Mouse (Mus musculus) spleen, adult 2 months (tissue): Measurements from ENCODE around the gene Akap5. TPM values are rescaled to one million over a fixed set of nuclear protein-coding genes. Genes with fewer than 3 reads are reported as not detected.
A peak's percentile ranks its signal among the peaks of the same experiment; 100 is the strongest.

ENCODE experiments used
- DNase-seq, 2 experiments: peaks; one replicate each; pipeline versions ENCODE4 v3.0.0 to v3.0.0-alpha.2; 2012 to 2021; ENCODE audit warnings: low spot score in 2 of 2, low read depth in 1 of 2
- H3K27ac ChIP-seq: fragments of 200-500 bp; 2 replicates; pipeline ENCODE4 v1.5.1; 2012; ENCODE audit warnings: low read length, inconsistent platforms; ENCODE audit not compliant: insufficient read depth
- H3K27me3 ChIP-seq: fragments of 200-500 bp; 2 replicates; pipeline ENCODE4 v1.6.1; 2012; ENCODE audit warnings: mild to moderate bottlenecking, moderate library complexity, low read length, inconsistent platforms; ENCODE audit not compliant: control insufficient read depth, insufficient read depth
- H3K36me3 ChIP-seq: fragments of 200-500 bp; 2 replicates; pipeline ENCODE4 v1.6.1; 2012; ENCODE audit warnings: mild to moderate bottlenecking, low read length, inconsistent platforms; ENCODE audit not compliant: control insufficient read depth, insufficient read depth
- H3K4me1 ChIP-seq: fragments of 200-500 bp; 2 replicates; pipeline ENCODE4 v1.6.1; 2011; ENCODE audit warnings: inconsistent platforms; ENCODE audit not compliant: control insufficient read depth, insufficient read depth, insufficient read length
- H3K4me3 ChIP-seq: fragments of 200-500 bp; 2 replicates; pipeline ENCODE4 v1.5.1; 2011; ENCODE audit warnings: mild to moderate bottlenecking, inconsistent platforms; ENCODE audit not compliant: insufficient read depth, insufficient read length; ENCODE audit errors: extremely low read depth
- CTCF ChIP-seq: fragments of 200-500 bp; IDR thresholded peaks from 2 replicates; pipeline ENCODE4 v1.5.1; 2011; ENCODE audit warnings: mild to moderate bottlenecking, inconsistent platforms; ENCODE audit not compliant: insufficient read depth, insufficient read length, insufficient replicate concordance; ENCODE audit errors: extremely low read depth
- POLR2A ChIP-seq: fragments of 200-500 bp; IDR thresholded peaks from 2 replicates; pipeline ENCODE4 v1.6.1; 2011; ENCODE audit warnings: low read depth, low read length, inconsistent platforms
- WGBS: fragments of 180-500 bp; shearing (Covaris S2); methylation state at CpG from one replicate; pipeline ENCODE4 v1.1.7; 2018; 5-methylcytosine and 5-hydroxymethylcytosine counted together
- polyA plus RNA-seq: library from polyadenylated mRNA; depleted of rRNA; stranded (reverse); fragments of >200 nt; gene quantifications from 2 replicates; pipeline ENCODE4 v1.2.3, GENCODE M21; 2012

Gene Akap5
- polyA plus RNA-seq, 1 experiment = 0.29 TPM

DNA sequence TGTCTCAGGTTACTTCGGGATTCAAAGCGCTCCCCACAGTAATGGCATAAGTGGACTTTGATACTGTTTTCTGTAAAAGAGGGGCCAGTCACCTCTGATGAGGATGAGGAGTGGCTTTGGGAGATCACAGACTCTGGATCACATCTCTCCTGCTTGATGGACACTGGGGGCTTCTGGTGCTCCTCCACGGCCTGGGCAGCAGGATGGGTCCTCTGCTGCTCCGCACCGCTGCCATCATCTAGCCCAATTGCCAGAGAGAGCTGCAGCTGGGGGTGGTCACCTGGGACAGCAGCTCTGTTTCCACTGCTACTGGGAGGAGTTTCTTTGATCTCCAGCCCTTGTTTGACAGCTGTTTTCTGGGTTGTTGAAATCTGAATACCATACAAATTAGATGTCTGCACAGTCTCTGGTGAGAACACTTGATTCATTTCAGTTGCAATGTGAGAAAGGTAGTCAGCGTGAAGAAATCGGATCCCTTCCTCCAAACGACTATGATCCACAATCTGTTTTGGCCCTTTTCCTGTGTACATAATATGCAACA is 25.1 kb downstream of the Akap5 start:
- Histone ChIP-seq H3K4me1 (no peaks in the 10 kb centered on the region), H3K36me3 (peaks cover 8% of the 10 kb centered on the region), H3K27me3 (no peaks in the 10 kb centered on the region), H3K4me3 (no peak overlapping the region), H3K27ac (no peak overlapping the region)
- WGBS = 67% methylated on average over 8 of the region's 8 CpGs
- DNase-seq = no peak
- TF ChIP-seq POLR2A = no peak
- no peak for TF ChIP-seq CTCF

DNA sequence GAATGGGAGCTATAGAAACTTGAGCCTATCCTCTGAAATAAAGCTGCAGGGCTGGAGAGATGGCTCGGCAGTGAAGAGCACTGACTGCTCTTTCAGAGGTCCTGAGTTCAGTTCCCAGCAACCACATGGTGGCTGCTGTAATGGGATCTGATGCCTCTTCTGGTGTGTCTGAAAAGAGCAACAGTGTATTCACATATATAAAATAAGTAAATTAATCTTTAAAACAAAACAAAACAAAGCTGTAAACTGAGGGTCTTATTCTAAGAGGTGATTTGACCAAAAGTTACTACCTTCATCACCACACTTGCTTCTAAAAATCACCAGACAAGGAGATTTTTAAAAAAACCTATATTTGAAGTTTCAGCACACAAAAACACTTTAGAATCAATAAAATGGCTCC is 36.2 kb downstream of the Akap5 start:
- DNase-seq = no peak
- Histone ChIP-seq H3K27me3 (no peaks in the 10 kb centered on the region), H3K27ac (no peak overlapping the region), H3K36me3 (no peaks in the 10 kb centered on the region), H3K4me3 (no peak overlapping the region), H3K4me1 (peaks cover 11% of the 10 kb centered on the region; the same call in 1 of the 2 replicates)
- 65% methylated on average over 1 of the region's 1 CpGs for WGBS
- no peak for TF ChIP-seq CTCF
- no peak for TF ChIP-seq POLR2A

DNA sequence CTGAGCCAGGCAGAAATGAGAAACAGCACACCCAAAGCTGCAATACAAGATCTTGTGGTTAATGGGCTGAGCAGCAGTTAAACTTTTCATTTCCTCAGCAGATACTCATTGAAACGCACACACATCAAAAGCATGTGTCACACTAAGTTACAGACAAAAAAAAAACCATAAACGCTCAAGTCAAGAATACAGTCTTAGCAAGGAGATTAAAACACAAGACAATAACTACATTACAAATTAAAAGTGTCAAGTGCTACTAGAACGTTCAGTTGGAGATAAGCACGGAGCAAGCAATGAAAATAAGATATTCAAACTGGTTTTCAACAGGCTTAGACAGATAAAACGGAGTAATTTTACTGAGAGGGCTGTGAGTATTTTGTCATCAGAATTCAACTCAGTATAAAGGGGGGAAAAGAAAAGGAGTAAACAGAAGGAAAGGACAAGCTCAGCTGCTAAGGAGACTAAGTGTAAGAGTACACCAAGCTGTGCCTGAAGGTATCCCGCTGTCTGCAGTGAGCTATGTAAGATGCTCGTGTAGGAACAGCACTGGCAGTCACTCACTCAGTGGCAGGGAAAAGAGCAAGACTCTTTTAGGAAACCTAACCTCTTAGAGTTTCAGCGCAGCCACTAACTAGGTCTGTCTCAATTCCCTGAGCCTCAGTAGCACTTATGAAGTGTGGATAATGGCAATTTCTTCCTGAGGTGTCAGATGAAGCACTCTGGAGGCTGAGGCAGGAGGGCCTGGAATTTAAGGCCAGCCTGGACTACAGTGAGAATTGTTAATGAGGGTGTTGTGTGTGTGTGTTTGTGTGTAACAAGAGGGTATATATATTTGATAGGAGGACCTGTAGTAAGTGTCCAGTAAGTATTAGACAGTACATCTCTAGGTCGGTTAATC is 37.0 kb downstream of the Akap5 start:
- H3K36me3 ChIP-seq = no peaks in the 10 kb centered on the region
- peaks cover 13% of the 10 kb centered on the region; the same call in 1 of the 2 replicates for H3K4me1 ChIP-seq
- DNase-seq = no peak
- no peak for TF ChIP-seq POLR2A
- no peak for TF ChIP-seq CTCF
- no peak overlapping the region; the same call in 1 of the 2 replicates for H3K4me3 ChIP-seq
- peak overlapping the region; percentile 78 for H3K27ac ChIP-seq
- no peaks in the 10 kb centered on the region for H3K27me3 ChIP-seq
- WGBS = 21% methylated on average over 9 of the region's 9 CpGs

DNA sequence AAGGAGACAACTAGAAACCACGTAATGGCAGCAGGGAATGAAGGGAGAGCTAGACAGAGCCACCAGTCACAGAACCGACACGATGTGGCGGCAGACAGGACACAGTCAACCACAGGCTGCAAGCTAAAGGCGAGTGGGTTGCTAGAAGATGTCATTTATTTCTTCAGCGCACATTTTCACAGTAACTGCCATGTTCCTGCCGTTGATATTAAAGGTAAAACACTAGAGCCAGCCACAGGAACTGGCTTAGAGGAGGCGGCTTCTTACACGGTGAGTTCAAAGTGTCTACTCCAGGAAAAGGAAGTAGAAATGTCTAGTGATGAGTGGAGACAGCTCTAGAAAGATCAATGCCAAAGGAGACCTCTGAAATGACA is 37.6 kb downstream of the Akap5 start:
- WGBS = 13% methylated on average over 9 of the region's 9 CpGs
- no peak for DNase-seq
- Histone ChIP-seq H3K36me3 (no peaks in the 10 kb centered on the region), H3K27me3 (no peaks in the 10 kb centered on the region), H3K27ac (peak overlapping the region; percentile 78), H3K4me3 (peak overlapping the region; percentile 27; the same call in 1 of the 2 replicates), H3K4me1 (peaks cover 18% of the 10 kb centered on the region; the same call in 1 of the 2 replicates)
- TF ChIP-seq CTCF (no peak), POLR2A (no peak)

DNA sequence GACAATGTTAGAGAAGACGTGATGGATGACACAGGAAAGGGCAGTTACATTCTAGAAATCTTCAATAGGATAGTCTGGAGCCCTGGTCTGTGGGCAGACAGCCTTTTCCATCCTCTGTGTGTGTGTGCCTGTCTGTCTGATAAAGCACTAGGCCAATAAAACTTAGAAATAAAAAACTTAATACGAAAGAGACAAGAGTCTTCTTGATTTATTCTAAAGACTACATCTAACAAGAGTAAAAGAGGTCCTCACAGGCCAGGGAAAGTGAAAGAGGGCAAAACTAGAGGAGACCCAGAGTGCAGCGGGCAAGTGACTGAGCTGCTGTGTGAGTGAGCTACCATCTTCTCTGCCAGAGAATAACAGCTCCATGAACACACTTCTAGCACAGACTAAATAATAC is 41.6 kb downstream of the Akap5 start:
- no peak for DNase-seq
- Histone ChIP-seq H3K27me3 (no peaks in the 10 kb centered on the region), H3K4me1 (peaks cover 25% of the 10 kb centered on the region; the same call in 1 of the 2 replicates), H3K36me3 (no peaks in the 10 kb centered on the region), H3K4me3 (no peak overlapping the region), H3K27ac (no peak overlapping the region; the same call in 1 of the 2 replicates)
- 60% methylated on average over 3 of the region's 3 CpGs for WGBS
- TF ChIP-seq CTCF = no peak
- TF ChIP-seq POLR2A = no peak

DNA sequence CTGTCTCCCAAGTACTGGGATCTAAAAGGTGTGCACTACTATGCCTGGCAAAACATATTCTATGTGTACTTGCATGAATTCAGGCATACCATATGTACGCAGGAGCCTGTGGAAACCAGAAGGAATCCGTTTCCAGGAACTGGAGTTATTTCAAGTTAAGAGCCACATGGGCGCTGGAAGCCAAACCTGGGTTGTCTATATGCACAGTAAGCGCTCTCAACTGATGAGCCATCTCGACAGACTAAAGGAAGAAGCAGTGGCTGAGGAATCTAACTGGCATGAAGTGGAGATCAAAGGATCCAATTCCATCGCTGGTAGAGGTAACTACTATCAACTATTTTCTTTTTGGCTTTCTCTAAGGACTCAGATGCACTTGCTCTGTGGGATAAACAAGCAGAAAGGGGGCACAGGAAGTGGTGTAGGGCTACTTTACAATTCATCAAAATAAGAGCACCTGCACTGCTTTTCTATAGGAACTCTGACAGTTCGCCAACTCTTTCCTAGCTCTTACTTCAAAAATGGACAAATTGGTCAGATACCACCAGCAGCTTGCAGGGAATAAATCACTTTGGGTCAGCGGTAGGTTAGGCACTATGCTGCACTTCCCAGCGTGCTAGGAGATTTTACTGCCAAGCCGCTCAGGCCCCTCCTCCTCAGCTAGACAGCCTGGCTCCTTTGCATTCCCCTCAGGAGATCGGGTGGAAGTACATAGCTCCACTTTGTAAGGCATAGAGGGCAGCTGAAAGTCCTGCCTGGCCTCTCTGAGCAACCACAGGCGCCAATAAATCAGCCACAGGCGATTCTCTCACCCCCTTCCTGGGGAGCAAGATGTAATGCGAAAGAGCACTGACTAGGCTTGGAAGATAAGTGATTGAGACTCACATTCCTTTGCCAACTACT is 42.7 kb downstream of the Akap5 start:
- DNase-seq = no peak
- no peak for TF ChIP-seq POLR2A
- no peak for TF ChIP-seq CTCF
- WGBS = 9% methylated on average over 14 of the region's 14 CpGs
- Histone ChIP-seq H3K36me3 (no peaks in the 10 kb centered on the region), H3K4me1 (peaks cover 20% of the 10 kb centered on the region; the same call in 1 of the 2 replicates), H3K4me3 (peak overlapping the region; percentile 32), H3K27ac (peak overlapping the region; percentile 100), H3K27me3 (no peaks in the 10 kb centered on the region)
